Mouse (Mus musculus) heart, adult 2 months (tissue): ENCODE data around the gene Olfr986. TPM values are rescaled to one million over a fixed set of nuclear protein-coding genes. Genes with fewer than 3 reads are reported as not detected.

Source experiments
- DNase-seq, 2 experiments: peaks; one replicate each; pipeline ENCODE4 v3.0.0; 2021
- H3K27ac ChIP-seq: fragments of 200-600 bp; 2 replicates; pipeline ENCODE4 v1.8.1; 2022
- H3K27me3 ChIP-seq: fragments of 200-500 bp; 2 replicates; pipeline ENCODE4 v1.6.1; 2012; ENCODE audit warnings: mild to moderate bottlenecking, low read length, inconsistent platforms, mixed read lengths; ENCODE audit not compliant: control insufficient read depth, insufficient read depth
- H3K36me3 ChIP-seq: fragments of 200-500 bp; 2 replicates; pipeline ENCODE4 v1.6.1; 2012; ENCODE audit warnings: low read length, inconsistent platforms; ENCODE audit not compliant: control insufficient read depth, insufficient read depth
- H3K4me1 ChIP-seq: fragments of 200-500 bp; 2 replicates; pipeline ENCODE4 v1.6.1; 2011; ENCODE audit warnings: low read length; ENCODE audit not compliant: control insufficient read depth, insufficient read depth
- H3K4me3 ChIP-seq: fragments of 200-600 bp; 2 replicates; pipeline ENCODE4 v1.8.1; 2022
- H3K79me2 ChIP-seq: fragments of 200-500 bp; replicated peaks from 2 replicates; pipeline ENCODE4 v1.6.1; 2012; ENCODE audit warnings: mild to moderate bottlenecking, inconsistent platforms, low read length, moderate library complexity, mixed read lengths; ENCODE audit not compliant: control insufficient read depth, insufficient read depth
- H3K9ac ChIP-seq: fragments of 200-500 bp; 2 replicates; pipeline ENCODE4 v1.6.1; 2012; ENCODE audit warnings: low read depth, mild to moderate bottlenecking, control low read depth, inconsistent platforms, low read length, mixed read lengths
- CTCF ChIP-seq: fragments of 200-600 bp; IDR thresholded peaks from 2 replicates; pipeline ENCODE4 v1.8.1; 2022; ENCODE audit warnings: antibody characterized with exemption, mild to moderate bottlenecking, moderate library complexity
- EP300 ChIP-seq: fragments of 200-500 bp; IDR thresholded peaks from 2 replicates; pipeline ENCODE4 v1.6.1; 2011; ENCODE audit warnings: low read depth, low read length, control low read depth; ENCODE audit not compliant: insufficient read depth
- POLR2A ChIP-seq: fragments of 200-500 bp; IDR thresholded peaks from 2 replicates; pipeline ENCODE4 v1.6.1; 2011; ENCODE audit warnings: mild to moderate bottlenecking, low read depth, low read length, control low read depth; ENCODE audit not compliant: insufficient read depth
- WGBS: fragments of 180-500 bp; shearing (Covaris S2); methylation state at CpG from one replicate; pipeline ENCODE4 v1.1.7; 2018; 5-methylcytosine and 5-hydroxymethylcytosine counted together
- intact Hi-C: fragments of 180-260 bp; cut with DNase I; formaldehyde crosslinking; loops from one replicate; pipeline ENCODE4 v1.15.1; 2025
- polyA plus RNA-seq: library from polyadenylated mRNA; depleted of rRNA; stranded (reverse); fragments of >200 nt; gene quantifications from 2 replicates; pipeline ENCODE4 v1.2.3, GENCODE M21; 2012
- total RNA-seq, 2 experiments: library from RNA; stranded (reverse); gene quantifications; 2 replicates each; pipeline ENCODE4 v1.2.3; 2021

Gene Olfr986
- total and polyA plus RNA-seq, 3 experiments, result not detected

GRCm38 (mm10) chr9:40210744-40211143, 30.0 kb downstream of the Olfr986 start:
- H3K36me3 ChIP-seq, result no peaks in the 10 kb centered on the region; the same call in 1 of the 2 replicates
- 86% methylated on average over 2 of the region's 2 CpGs for WGBS

GRCm38 (mm10) chr9:40214058-40214457, 33.3 kb downstream of the Olfr986 start:
- H3K9ac ChIP-seq, result no peak overlapping the region
- H3K4me1 ChIP-seq, result no peaks in the 10 kb centered on the region
- intact Hi-C loops, result no loop called here
- no peak overlapping the region for H3K27ac ChIP-seq
- 92% methylated on average over 5 of the region's 5 CpGs for WGBS
- no peaks in the 10 kb centered on the region; the same call in 1 of the 2 replicates for H3K36me3 ChIP-seq
- H3K4me3 ChIP-seq, result no peak overlapping the region
- H3K79me2 ChIP-seq, result no peaks in the 10 kb centered on the region
- no peaks in the 10 kb centered on the region for H3K27me3 ChIP-seq
- TF ChIP-seq EP300 (no peak), POLR2A (no peak)
- DNase-seq, result no peak

More at GRCm38 (mm10) chr9:40210744-40211143, 30.0 kb downstream of the Olfr986 start:
- Histone ChIP-seq H3K4me3 (no peak overlapping the region), H3K79me2 (no peaks in the 10 kb centered on the region), H3K9ac (no peak overlapping the region), H3K27ac (no peak overlapping the region), H3K27me3 (no peaks in the 10 kb centered on the region), H3K4me1 (peaks cover 2% of the 10 kb centered on the region; the same call in 1 of the 2 replicates)
- no peak for DNase-seq
- intact Hi-C loops, result no loop called here
- TF ChIP-seq EP300 (no peak), POLR2A (no peak), CTCF (no peak)

GRCm38 (mm10) chr9:40216651-40217050, 35.9 kb downstream of the Olfr986 start:
- Histone ChIP-seq H3K79me2 (no peaks in the 10 kb centered on the region), H3K36me3 (no peaks in the 10 kb centered on the region), H3K27me3 (no peaks in the 10 kb centered on the region), H3K9ac (no peak overlapping the region), H3K4me3 (no peak overlapping the region), H3K4me1 (no peaks in the 10 kb centered on the region), H3K27ac (no peak overlapping the region)
- intact Hi-C loops, result no loop called here
- WGBS, result 73% methylated on average over 4 of the region's 4 CpGs
- DNase-seq, result no peak
- TF ChIP-seq EP300 (no peak), POLR2A (no peak), CTCF (no peak)

GRCm38 (mm10) chr9:40224289-40224688, 43.6 kb downstream of the Olfr986 start:
- no peak for DNase-seq

GRCm38 (mm10) chr9:40227874-40228789, 47.4 kb downstream of the Olfr986 start:
- peak in 1 of 2 experiments; percentile 16 for DNase-seq
- no peaks in the 10 kb centered on the region for H3K79me2 ChIP-seq
- intact Hi-C loops, result loop anchor here (1.0 to 5.0 kb wide), 2 partner anchors 102 to 164 kb away; no protein-coding TSS in a partner anchor
- TF ChIP-seq CTCF (peak; percentile 84), POLR2A (no peak)
- H3K4me1 ChIP-seq, result no peaks in the 10 kb centered on the region
- WGBS, result 68% methylated on average over 10 of the region's 10 CpGs
- no peak overlapping the region for H3K4me3 ChIP-seq
- no peaks in the 10 kb centered on the region for H3K27me3 ChIP-seq
- no peak overlapping the region for H3K27ac ChIP-seq
- H3K9ac ChIP-seq, result no peak overlapping the region
- no peaks in the 10 kb centered on the region for H3K36me3 ChIP-seq

More at GRCm38 (mm10) chr9:40224289-40224688, 43.6 kb downstream of the Olfr986 start:
- intact Hi-C loops, result no loop called here
- H3K36me3 ChIP-seq, result no peaks in the 10 kb centered on the region
- H3K4me3 ChIP-seq, result no peak overlapping the region
- no peaks in the 10 kb centered on the region for H3K79me2 ChIP-seq
- H3K27ac ChIP-seq, result no peak overlapping the region
- H3K27me3 ChIP-seq, result no peaks in the 10 kb centered on the region
- H3K9ac ChIP-seq, result no peak overlapping the region
- no peaks in the 10 kb centered on the region for H3K4me1 ChIP-seq
- WGBS, result 66% methylated on average over 4 of the region's 4 CpGs
- TF ChIP-seq POLR2A (no peak), CTCF (peak; percentile 73), EP300 (no peak)

- intact Hi-C loops, result loop anchor here (1.0 to 5.0 kb wide), 2 partner anchors 101 to 163 kb away; no protein-coding TSS in a partner anchor
- no peak for DNase-seq
Observed at GRCm38 (mm10) chr9:40228804-40229331, 48.1 kb downstream of the Olfr986 start.

More at GRCm38 (mm10) chr9:40228804-40229331, 48.1 kb downstream of the Olfr986 start:
- Histone ChIP-seq H3K36me3 (no peaks in the 10 kb centered on the region), H3K4me3 (no peak overlapping the region), H3K4me1 (no peaks in the 10 kb centered on the region), H3K27me3 (no peaks in the 10 kb centered on the region), H3K79me2 (no peaks in the 10 kb centered on the region), H3K9ac (no peak overlapping the region), H3K27ac (no peak overlapping the region)
- TF ChIP-seq CTCF (no peak), POLR2A (no peak), EP300 (no peak)
- 55% methylated on average over 6 of the region's 6 CpGs for WGBS
